Mouse (Mus musculus) hindbrain, embryonic 10.5 days (tissue): Measurements from ENCODE around the gene Tmem221. TPM values are rescaled to one million over a fixed set of nuclear protein-coding genes. Genes with fewer than 3 reads are reported as not detected.
"Not testable (repeated sequence)": the region's sequence is repeated elsewhere in the genome, so short reads cannot be mapped to it uniquely, and the experiment has no call there.

Experiments
- DNase-seq: peaks from one replicate; pipeline ENCODE4 v3.0.0-alpha.2; 2017; ENCODE audit warnings: low spot score
- H3K27ac ChIP-seq: fragments of 300-500 bp; sonication (generic); 2 replicates; pipeline ENCODE4 v1.5.1; 2016; ENCODE audit warnings: mild to moderate bottlenecking, moderate library complexity
- H3K27me3 ChIP-seq: fragments of 300-500 bp; sonication (generic); 2 replicates; pipeline ENCODE4 v1.6.1; 2016; ENCODE audit warnings: mild to moderate bottlenecking; ENCODE audit not compliant: poor library complexity, insufficient read depth, severe bottlenecking
- H3K36me3 ChIP-seq: fragments of 300-500 bp; sonication (generic); 2 replicates; pipeline ENCODE4 v1.6.1; 2016; ENCODE audit warnings: mild to moderate bottlenecking, moderate library complexity
- H3K4me1 ChIP-seq: fragments of 300-500 bp; sonication (generic); replicated peaks from 2 replicates; pipeline ENCODE4 v1.6.1; 2016; ENCODE audit warnings: mild to moderate bottlenecking
- H3K4me3 ChIP-seq: fragments of 300-500 bp; sonication (generic); 2 replicates; pipeline ENCODE4 v1.5.1; 2016; ENCODE audit warnings: mild to moderate bottlenecking, moderate library complexity
- H3K9me3 ChIP-seq: fragments of 300-500 bp; sonication (generic); 2 replicates; pipeline ENCODE4 v1.6.1; 2016; ENCODE audit warnings: mild to moderate bottlenecking, moderate library complexity
- WGBS: fragments of 180-500 bp; shearing (Covaris S2); methylation state at CpG from one replicate; pipeline ENCODE4 v1.1.7; 2016; 5-methylcytosine and 5-hydroxymethylcytosine counted together
- polyA plus RNA-seq: library from polyadenylated mRNA; unstranded; fragments of >200 nt; fragmentation: Nextera tagmentation; extraction: Ambion mirVana; gene quantifications from 2 replicates; pipeline ENCODE4 v1.2.1, GENCODE M21; 2016

Gene Tmem221
- polyA plus RNA-seq, 1 experiment from 2014 or later = 0.18 TPM

DNA sequence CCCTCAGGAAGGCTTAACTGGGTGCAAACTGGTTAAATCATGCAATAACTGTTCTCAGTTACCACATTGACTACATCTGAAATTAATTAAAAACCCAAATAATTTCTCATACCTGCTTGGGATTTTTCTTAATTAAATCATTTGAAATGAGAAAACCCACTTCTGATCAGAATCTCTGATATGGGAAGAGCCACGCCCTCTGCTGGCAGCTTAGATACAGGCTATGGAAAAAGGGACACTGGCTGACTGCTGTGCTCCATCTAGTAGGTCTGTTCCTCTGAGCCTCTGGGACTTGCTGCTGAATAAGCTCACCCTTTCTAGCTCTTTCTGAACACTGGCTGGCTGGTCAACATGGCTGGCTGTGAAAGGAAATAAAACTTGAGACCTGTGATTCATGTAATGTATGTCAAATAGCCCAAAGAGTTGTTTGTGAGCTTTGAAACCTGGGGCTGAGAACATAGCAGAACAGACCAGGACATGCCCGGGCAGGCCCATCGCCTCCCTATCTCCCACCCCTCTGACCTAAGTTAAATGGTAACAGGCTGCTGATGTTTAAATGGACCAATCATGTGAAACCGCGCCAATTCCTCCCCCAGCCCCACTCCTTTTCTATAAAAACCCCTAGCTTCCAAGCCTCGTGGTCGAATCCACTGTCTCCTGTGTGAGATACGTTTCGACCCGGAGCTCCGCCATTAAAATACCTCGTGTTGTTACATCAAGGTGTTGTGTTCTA is 27.8 kb downstream of the Tmem221 start:
- not testable (repeated sequence) for DNase-seq, H3K9me3 ChIP-seq, H3K4me3 ChIP-seq, H3K36me3 ChIP-seq, H3K27ac ChIP-seq
- Histone ChIP-seq H3K27me3 (peaks cover 46% of the 10 kb centered on the region), H3K4me1 (peaks cover 19% of the 10 kb centered on the region)
- WGBS = 72% methylated on average over 7 of the region's 12 CpGs

DNA sequence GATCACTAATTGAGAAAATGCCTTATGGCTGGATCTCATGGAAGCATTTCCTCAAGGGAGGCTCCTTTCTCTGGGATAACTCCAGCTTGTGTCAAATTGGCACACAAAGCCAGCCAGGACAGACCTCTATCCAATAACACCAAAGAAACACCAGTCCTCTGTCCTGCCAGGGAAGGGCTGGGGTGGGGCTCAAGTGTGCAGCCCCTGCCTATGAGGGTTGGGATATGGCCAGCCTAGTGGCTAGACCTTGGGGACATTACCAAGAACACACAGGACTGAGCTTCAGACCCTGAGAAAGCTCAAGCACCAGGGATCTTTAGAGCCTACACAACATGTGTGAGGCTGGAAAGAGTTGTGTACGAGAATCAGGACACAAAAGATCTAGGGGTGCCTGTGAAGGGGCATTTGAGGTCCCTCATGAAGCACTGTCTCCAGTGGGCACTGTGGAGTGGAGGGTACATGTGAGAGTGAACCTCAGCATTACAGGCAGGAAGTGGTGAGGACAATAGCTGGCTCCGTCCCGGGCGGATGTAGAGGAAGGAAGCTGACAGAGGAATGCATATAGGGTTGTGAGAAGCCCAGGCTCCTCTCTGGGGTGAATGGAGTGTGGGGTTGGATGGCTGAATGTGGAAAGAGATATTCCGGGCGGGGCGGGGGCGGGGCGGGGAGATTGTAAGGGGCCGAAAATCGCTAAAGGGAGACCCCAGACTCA is 30.2 kb downstream of the Tmem221 start:
- peak overlapping the region; percentile 40; the same call in 1 of the 2 replicates for H3K27ac ChIP-seq
- H3K36me3 ChIP-seq = no peaks in the 10 kb centered on the region
- H3K9me3 ChIP-seq = no peaks in the 10 kb centered on the region
- 87% methylated on average over 11 of the region's 11 CpGs for WGBS
- no peak overlapping the region for H3K4me3 ChIP-seq
- DNase-seq = no peak
- peaks cover 20% of the 10 kb centered on the region for H3K4me1 ChIP-seq
- peaks cover 56% of the 10 kb centered on the region for H3K27me3 ChIP-seq

DNA sequence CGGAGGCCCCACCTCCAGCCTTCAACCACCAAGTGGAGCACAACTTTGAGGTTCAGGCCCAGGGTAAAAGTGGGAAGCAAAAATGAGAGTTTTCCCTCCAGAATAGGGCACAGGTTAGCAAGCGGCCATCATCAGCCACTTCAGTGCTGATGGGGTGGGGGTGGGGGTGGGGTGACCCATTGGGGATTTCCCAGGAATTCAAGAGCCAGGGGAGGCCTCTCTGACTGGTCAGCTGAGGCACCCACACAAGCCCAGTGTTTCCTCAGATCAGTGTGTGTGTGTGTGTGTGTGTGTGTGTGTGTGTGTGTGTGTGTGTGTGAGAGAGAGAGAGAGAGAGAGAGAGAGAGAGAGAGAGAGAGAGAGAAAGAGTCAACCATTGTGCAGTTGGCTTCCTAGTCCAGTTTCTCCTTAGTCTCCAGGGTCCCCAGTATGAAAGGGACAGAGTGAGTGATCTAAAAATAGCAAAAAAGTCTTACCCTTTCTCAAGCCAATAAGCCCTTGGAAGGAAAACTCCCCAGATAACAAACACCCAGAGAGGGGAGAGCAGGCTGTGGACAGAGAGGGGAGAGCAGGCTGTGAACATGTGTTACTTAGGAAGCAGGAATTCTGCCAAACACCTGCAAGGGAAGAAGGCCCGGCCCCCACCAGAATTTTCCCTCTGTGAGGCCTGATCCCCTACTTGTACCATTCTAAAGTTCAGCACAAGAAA is 31.4 kb downstream of the Tmem221 start:
- no peaks in the 10 kb centered on the region for H3K36me3 ChIP-seq
- no peaks in the 10 kb centered on the region for H3K9me3 ChIP-seq
- H3K27me3 ChIP-seq = peaks cover 65% of the 10 kb centered on the region
- no peak overlapping the region for H3K27ac ChIP-seq
- H3K4me1 ChIP-seq = peaks cover 20% of the 10 kb centered on the region
- no peak for DNase-seq
- 38% methylated on average over 3 of the region's 3 CpGs for WGBS
- H3K4me3 ChIP-seq = no peak overlapping the region

DNA sequence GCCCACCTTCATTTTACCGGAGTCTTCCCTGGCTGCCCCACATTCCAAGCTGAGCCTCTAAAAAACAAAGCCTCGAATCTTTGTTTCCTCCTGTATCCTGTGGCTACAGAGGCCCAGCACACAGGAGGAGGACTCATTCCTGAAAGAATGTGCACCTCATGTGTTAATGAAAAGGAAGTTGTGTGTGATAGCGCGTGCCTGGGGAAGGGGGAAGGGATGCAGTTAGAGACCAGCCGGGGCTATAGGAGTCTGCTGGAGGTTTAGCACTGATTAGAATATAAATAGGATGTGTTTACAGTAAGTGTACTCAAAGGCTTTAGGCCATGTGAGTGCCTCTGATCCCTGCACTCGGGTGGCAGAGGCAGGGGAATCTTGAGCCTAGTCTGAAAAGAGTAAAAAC is 32.4 kb downstream of the Tmem221 start:
- H3K4me3 ChIP-seq = peak overlapping the region; percentile 18; the same call in 1 of the 2 replicates
- no peak overlapping the region for H3K27ac ChIP-seq
- DNase-seq = peak; percentile 33
- no peaks in the 10 kb centered on the region for H3K9me3 ChIP-seq
- WGBS = 4% methylated on average over 6 of the region's 6 CpGs
- H3K4me1 ChIP-seq = peaks cover 28% of the 10 kb centered on the region
- H3K36me3 ChIP-seq = no peaks in the 10 kb centered on the region
- peaks cover 66% of the 10 kb centered on the region for H3K27me3 ChIP-seq

DNA sequence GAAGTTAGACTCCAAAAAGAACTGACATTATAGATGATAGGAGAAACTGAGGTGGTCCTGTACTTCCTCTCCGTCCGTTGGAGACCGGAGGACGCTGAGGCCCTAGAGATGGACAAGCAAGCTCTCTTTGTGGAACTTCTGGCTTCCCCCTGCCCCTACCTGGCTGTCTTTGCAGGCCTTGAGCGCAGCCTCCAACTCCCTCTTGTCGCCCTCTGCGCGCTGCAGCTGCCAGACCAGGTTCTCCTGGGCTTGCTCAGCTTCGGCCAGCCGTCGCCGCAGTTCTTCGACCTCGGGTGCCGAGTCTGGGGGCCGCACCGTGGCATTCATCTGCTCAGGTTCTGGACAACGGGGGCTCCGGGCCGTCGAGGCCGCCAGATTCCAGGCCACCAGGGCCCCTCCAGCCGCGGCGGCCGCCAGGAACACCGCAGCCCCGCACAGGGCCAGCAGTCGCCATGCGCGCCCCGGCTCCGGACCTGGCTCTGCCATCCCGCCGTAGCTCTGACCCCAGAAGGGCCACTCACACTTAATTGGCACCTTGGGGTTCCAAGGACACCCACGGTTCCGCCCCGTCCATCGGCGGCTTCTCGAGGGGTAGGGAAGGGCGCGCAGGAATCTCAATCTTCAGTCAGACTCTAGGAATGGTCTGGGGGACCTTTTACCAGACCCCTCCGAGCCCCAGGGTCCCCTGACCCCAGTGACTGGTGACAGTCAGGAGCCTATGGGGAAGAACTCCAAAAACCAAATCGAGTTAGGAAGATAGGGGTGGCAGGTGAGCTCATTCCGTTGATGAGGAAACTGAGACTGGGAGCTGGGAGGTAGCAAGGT is 33.2 kb downstream of the Tmem221 start, which contains the start of gene Ccdc194:
Gene Ccdc194 (minus strand): TSS at position 486 of the 825 bp plus-strand sequence.
- Histone ChIP-seq H3K4me3 (peak within 1 kb of the TSS; percentile 39), H3K36me3 (no peaks in the 10 kb centered on the region), H3K9me3 (no peaks in the 10 kb centered on the region), H3K27ac (peak within 1 kb of the TSS; percentile 43; the same call in 1 of the 2 replicates), H3K4me1 (peaks cover 28% of the 10 kb centered on the region), H3K27me3 (peaks cover 66% of the 10 kb centered on the region)
- peak; percentile 45 for DNase-seq
- 5% methylated on average over 46 of the region's 46 CpGs for WGBS

- Histone ChIP-seq H3K36me3 (no peaks in the 10 kb centered on the region), H3K9me3 (no peaks in the 10 kb centered on the region), H3K4me1 (peaks cover 41% of the 10 kb centered on the region), H3K4me3 (no peak overlapping the region), H3K27ac (no peak overlapping the region), H3K27me3 (peaks cover 44% of the 10 kb centered on the region)
- DNase-seq = peak; percentile 94
- WGBS = 5% methylated on average over 17 of the region's 17 CpGs
Observed at GRCm38 (mm10) chr8:71521634-71522033, 37.0 kb downstream of the Tmem221 start.

DNA sequence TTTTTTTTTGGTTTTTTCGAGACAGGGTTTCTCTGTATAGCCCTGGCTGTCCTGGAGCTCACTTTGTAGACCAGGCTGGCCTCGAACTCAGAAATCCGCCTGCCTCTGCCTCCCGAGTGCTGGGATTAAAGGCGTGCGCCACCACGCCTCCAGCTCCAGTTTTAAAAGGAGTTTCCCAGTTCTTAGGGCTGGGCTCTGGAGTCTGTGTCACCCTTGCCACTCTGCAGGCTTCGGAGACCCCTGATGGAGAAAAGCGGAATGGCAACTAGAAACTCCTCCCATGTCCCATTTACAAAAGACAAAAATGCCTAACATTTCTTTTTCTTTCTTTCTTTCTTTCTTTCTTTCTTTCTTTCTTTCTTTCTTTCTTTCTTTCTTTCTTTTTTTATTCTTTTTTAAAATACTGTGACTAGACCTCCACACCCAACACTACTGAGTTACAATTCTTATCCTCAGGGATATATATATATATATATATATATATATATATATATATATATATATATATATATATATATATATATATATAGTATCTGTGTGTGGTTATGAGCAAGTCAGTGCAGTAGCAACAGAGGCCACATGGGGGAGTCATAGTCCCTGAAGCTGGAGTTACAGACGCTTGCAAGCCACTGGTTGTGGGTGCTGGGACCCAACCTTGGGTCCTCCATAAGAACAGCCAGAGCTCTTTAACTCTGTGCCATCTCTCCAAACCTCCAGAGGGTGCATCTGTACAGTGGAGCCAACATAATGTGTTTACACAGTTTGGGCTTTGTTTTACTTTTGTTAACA is 39.4 kb downstream of the Tmem221 start:
- not testable (repeated sequence) for H3K36me3 ChIP-seq, H3K4me3 ChIP-seq, H3K9me3 ChIP-seq, H3K27ac ChIP-seq
- WGBS = 43% methylated on average over 10 of the region's 10 CpGs
- peaks cover 20% of the 10 kb centered on the region for H3K27me3 ChIP-seq
- DNase-seq = peak; percentile 69
- H3K4me1 ChIP-seq = peaks cover 32% of the 10 kb centered on the region

DNA sequence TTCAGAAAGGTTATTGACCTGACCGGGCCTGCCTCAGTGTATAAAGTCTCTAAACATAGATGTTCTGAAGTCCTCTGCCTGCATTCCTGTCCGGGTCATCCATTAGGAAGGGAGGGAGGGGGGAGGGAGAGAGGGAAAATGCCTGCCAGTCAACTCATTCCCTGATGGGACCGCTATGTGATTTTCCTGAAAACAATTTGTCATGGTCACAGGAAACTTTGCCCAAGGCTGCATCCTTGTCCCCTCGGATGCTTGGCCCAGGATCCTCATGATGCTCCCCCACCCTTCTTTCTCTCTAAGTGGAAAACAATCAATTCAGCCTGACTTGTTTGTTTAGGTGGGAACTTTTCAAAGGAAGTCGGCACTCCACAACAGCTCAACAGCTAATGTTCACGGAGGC is 41.9 kb downstream of the Tmem221 start:
- H3K4me3 ChIP-seq = no peak overlapping the region

GRCm38 (mm10) chr8:71515043-71515442 is 43.6 kb downstream of the Tmem221 start:
- no peak for DNase-seq
- Histone ChIP-seq H3K4me1 (peaks cover 36% of the 10 kb centered on the region), H3K4me3 (no peak overlapping the region), H3K27ac (no peak overlapping the region), H3K9me3 (no peaks in the 10 kb centered on the region), H3K36me3 (no peaks in the 10 kb centered on the region), H3K27me3 (peaks cover 19% of the 10 kb centered on the region)
- WGBS = 78% methylated on average over 5 of the region's 5 CpGs

More for the DNA sequence above, 41.9 kb downstream of the Tmem221 start:
- DNase-seq = peak; percentile 55
- Histone ChIP-seq H3K36me3 (no peaks in the 10 kb centered on the region), H3K9me3 (no peaks in the 10 kb centered on the region), H3K4me1 (peaks cover 35% of the 10 kb centered on the region), H3K27ac (peak overlapping the region; percentile 17; the same call in 1 of the 2 replicates), H3K27me3 (peaks cover 2% of the 10 kb centered on the region; the same call in 1 of the 2 replicates)
- WGBS = 9% methylated on average over 6 of the region's 6 CpGs

DNA sequence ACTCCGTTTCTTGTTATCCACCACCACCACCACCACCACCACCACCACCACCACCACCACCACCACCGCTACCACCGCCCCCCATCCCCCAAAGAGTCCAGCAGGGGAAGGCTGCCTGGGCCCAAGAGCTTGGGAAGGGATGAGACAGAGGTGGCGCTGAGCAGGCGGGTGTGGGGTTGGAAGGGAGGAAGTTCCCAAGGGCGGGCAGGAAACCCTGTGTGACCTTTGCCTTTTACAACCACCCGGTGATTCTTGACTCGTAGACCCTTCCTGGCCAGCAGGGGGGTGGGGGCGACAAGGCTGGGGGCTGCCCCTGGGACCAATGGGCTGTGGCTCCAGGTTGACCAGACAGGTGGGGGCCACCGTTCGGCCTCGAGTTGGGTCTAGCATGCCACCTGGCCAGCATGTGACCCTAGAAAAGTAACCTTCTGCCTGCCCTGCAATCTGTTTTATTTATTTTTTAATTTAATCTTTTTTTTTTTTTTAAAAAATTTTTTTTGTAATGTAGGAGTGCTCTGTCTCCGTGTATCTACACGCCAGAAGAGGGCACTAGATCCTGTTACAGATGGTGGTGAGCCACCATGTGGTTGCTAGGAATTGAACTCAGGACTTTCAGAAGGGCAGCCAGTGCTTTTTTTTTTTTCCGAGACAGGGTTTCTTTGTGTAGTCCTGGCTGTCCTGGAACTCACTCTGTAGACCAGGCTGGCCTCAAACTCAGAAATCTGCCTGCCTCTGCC is 45.5 kb downstream of the Tmem221 start:
- Histone ChIP-seq H3K36me3 (no peaks in the 10 kb centered on the region), H3K27me3 (peaks cover 37% of the 10 kb centered on the region), H3K4me3 (no peak overlapping the region), H3K27ac (no peak overlapping the region), H3K9me3 (no peaks in the 10 kb centered on the region), H3K4me1 (peaks cover 40% of the 10 kb centered on the region)
- DNase-seq = no peak
- WGBS = 70% methylated on average over 15 of the region's 15 CpGs

DNA sequence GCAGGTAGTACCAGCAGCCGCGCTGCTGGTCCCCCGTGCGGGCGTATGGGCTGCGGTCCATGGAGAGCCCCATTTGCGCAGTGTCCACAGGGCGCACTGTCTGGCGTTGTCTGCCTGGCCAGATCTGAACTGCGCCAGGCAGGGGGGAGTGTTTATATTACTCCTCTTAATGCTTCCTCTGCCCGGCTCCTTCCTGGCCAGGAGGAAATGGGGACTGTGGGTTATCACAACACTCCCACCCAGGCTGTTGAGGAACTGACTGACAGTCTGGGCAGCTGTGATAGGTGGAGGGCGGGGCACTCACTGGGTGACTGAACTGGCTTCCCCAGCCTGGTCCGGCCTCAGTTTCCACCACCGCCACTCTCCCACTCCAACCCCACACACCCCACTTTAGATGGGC is 47.0 kb downstream of the Tmem221 start, which contains the start of gene Plvap:
Gene Plvap (minus strand): TSS at position 109 of the 400 bp plus-strand sequence.
- Histone ChIP-seq H3K4me1 (peaks cover 40% of the 10 kb centered on the region), H3K27me3 (peaks cover 52% of the 10 kb centered on the region), H3K27ac (peak within 1 kb of the TSS; percentile 35; the same call in 1 of the 2 replicates), H3K36me3 (no peaks in the 10 kb centered on the region), H3K4me3 (peak within 1 kb of the TSS; percentile 24), H3K9me3 (no peaks in the 10 kb centered on the region)
- 69% methylated on average over 14 of the region's 14 CpGs for WGBS
- no peak for DNase-seq
